Mouse (Mus musculus) midbrain, embryonic 10.5 days (tissue): ENCODE measurements at regions not wholly inside any gene's neighbourhood (a gene's known extent, or its start where the extent isn't known, plus 50 kb on each side); places are given as distances from the start of the nearest gene placed in this dataset.

Source experiments
- DNase-seq: peaks from one replicate; pipeline ENCODE4 v3.0.0-alpha.2; 2017; ENCODE audit warnings: low spot score
- H3K27ac ChIP-seq: fragments of 300-500 bp; sonication (generic); replicated peaks from 2 replicates; pipeline ENCODE4 v1.5.1; 2016; ENCODE audit warnings: mild to moderate bottlenecking
- H3K27me3 ChIP-seq: fragments of 300-500 bp; sonication (generic); 2 replicates; pipeline ENCODE4 v1.6.1; 2016; ENCODE audit warnings: low read depth, mild to moderate bottlenecking; ENCODE audit not compliant: poor library complexity, severe bottlenecking
- H3K36me3 ChIP-seq: fragments of 300-500 bp; sonication (generic); 2 replicates; pipeline ENCODE4 v1.6.1; 2016; ENCODE audit warnings: mild to moderate bottlenecking, moderate library complexity
- H3K4me1 ChIP-seq: fragments of 300-500 bp; sonication (generic); 2 replicates; pipeline ENCODE4 v1.6.1; 2016
- H3K4me3 ChIP-seq: fragments of 300-500 bp; sonication (generic); 2 replicates; pipeline ENCODE4 v1.5.1; 2016; ENCODE audit warnings: mild to moderate bottlenecking, moderate library complexity
- H3K9me3 ChIP-seq: fragments of 300-500 bp; sonication (generic); replicated peaks from 2 replicates; pipeline ENCODE4 v1.6.1; 2016; ENCODE audit warnings: mild to moderate bottlenecking
- WGBS: fragments of 180-500 bp; shearing (Covaris S2); methylation state at CpG from one replicate; pipeline ENCODE4 v1.1.7; 2016; 5-methylcytosine and 5-hydroxymethylcytosine counted together

DNA sequence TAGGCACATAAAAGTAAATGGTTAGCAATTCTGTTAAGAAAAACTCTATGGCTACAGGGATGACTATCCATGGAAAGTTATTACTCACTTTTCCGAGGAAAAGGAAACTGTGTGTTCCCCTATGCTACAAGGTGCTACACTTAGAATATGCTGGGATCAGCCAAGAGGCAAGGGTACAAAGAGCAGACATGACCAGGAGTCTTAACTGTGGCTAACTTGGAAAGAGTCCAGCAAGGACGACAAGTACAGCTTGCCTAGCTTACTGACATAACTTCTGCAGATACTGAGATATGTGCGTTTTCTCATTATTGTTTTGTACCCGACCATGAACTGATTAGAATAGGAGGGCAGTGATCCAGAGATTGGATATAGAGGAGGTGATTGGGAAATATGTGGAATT, 296.4 kb downstream of the Gm16223 start:
- Histone ChIP-seq H3K27me3 (no peaks in the 10 kb centered on the region), H3K9me3 (no peaks in the 10 kb centered on the region), H3K27ac (no peak overlapping the region), H3K4me3 (no peak overlapping the region), H3K4me1 (no peaks in the 10 kb centered on the region), H3K36me3 (no peaks in the 10 kb centered on the region)
- no peak for DNase-seq
- 90% methylated on average over 4 of the region's 4 CpGs for WGBS

DNA sequence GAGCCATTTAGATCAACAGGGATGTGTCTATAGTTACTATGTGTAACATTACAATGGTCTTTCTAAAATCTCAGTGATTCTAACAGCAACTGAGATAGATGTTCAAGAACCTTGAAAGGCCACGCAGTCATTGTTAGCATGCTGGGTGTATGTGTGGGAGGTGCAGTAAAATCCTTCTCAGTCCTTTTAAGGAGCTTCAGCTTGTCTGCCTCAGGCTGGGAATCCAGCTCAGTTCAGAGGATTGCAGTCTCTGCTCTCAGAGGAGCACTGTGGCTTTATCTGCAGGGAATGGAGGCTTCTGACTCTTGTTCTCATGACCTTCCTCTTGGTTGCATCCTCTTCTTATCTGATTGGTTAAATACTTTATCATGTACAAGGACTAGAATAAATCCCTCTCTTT, 320.2 kb downstream of the Gm16223 start:
- H3K27me3 ChIP-seq, result no peaks in the 10 kb centered on the region
- WGBS, result 77% methylated on average over 1 of the region's 1 CpGs

GRCm38 (mm10) chr5:42396695-42397094, 328.9 kb downstream of the Gm16223 start:
- Histone ChIP-seq H3K27ac (no peak overlapping the region), H3K9me3 (no peaks in the 10 kb centered on the region), H3K4me1 (no peaks in the 10 kb centered on the region), H3K36me3 (no peaks in the 10 kb centered on the region), H3K27me3 (no peaks in the 10 kb centered on the region), H3K4me3 (no peak overlapping the region)
- DNase-seq, result no peak

More for the DNA sequence above, 320.2 kb downstream of the Gm16223 start:
- no peak for DNase-seq
- Histone ChIP-seq H3K36me3 (no peaks in the 10 kb centered on the region), H3K4me3 (no peak overlapping the region), H3K27ac (no peak overlapping the region), H3K9me3 (no peaks in the 10 kb centered on the region), H3K4me1 (no peaks in the 10 kb centered on the region)

GRCm38 (mm10) chr5:42409981-42410380, 342.2 kb downstream of the Gm16223 start:
- H3K4me3 ChIP-seq, result no peak overlapping the region
- no peak for DNase-seq
- H3K27me3 ChIP-seq, result no peaks in the 10 kb centered on the region
- no peaks in the 10 kb centered on the region for H3K9me3 ChIP-seq
- H3K27ac ChIP-seq, result no peak overlapping the region
- H3K36me3 ChIP-seq, result no peaks in the 10 kb centered on the region
- no peaks in the 10 kb centered on the region for H3K4me1 ChIP-seq

- Histone ChIP-seq H3K4me3 (no peak overlapping the region), H3K27ac (no peak overlapping the region), H3K27me3 (no peaks in the 10 kb centered on the region), H3K36me3 (no peaks in the 10 kb centered on the region), H3K9me3 (no peaks in the 10 kb centered on the region), H3K4me1 (no peaks in the 10 kb centered on the region)
- no peak for DNase-seq
- WGBS, result 40% methylated on average over 1 of the region's 1 CpGs
Measured at GRCm38 (mm10) chr5:42412296-42412695, 344.5 kb downstream of the Gm16223 start.

DNA sequence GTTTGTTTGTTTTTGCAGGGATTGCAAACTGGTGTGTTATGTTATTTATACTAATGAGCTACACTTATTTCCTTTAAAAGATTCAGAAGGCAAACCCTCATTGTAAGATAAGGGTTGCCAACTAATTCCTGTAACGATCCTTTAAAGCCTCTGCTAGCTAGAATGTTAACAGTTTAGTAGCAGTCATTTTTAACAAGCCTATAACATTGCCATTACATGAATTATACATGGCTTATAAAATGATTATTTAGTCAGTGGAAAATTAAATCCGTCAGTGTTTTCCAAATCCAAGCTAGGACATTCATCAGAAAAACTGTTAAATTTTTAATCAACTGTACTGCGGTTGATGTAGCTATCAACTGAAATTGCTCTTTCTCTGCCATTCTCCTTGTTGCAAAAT, 358.1 kb downstream of the Gm16223 start:
- no peaks in the 10 kb centered on the region for H3K27me3 ChIP-seq
- H3K9me3 ChIP-seq, result no peaks in the 10 kb centered on the region
- 85% methylated on average over 3 of the region's 3 CpGs for WGBS
- H3K4me3 ChIP-seq, result no peak overlapping the region
- no peak for DNase-seq
- no peaks in the 10 kb centered on the region for H3K36me3 ChIP-seq
- no peaks in the 10 kb centered on the region for H3K4me1 ChIP-seq
- H3K27ac ChIP-seq, result no peak overlapping the region

GRCm38 (mm10) chr5:42433147-42433546, 365.4 kb downstream of the Gm16223 start:
- H3K4me1 ChIP-seq, result no peaks in the 10 kb centered on the region
- no peaks in the 10 kb centered on the region for H3K36me3 ChIP-seq
- H3K27me3 ChIP-seq, result no peaks in the 10 kb centered on the region
- 91% methylated on average over 3 of the region's 3 CpGs for WGBS
- DNase-seq, result no peak
- H3K27ac ChIP-seq, result no peak overlapping the region
- H3K9me3 ChIP-seq, result no peaks in the 10 kb centered on the region
- no peak overlapping the region for H3K4me3 ChIP-seq

DNA sequence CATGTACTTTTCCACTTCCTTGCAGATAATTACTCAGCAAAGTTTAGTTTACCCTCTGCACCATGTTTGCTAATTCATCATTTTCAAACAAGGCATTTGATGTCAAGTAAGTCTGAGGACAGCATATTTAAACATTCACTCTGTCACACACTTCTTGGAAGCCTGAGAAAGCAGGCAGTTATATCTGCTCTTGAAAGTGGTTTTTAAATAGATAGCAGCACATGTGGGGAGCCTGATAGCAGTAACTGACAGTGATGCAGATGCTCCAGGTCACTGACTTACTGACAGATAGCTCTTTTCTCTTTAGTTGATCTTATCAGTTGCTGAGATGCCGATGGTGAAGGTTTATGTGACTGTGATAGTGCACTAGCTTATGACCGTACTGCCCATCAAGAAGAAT, 380.9 kb downstream of the Gm16223 start:
- no peak overlapping the region for H3K4me3 ChIP-seq
- no peak for DNase-seq
- no peaks in the 10 kb centered on the region for H3K4me1 ChIP-seq
- no peak overlapping the region for H3K27ac ChIP-seq
- no peaks in the 10 kb centered on the region for H3K9me3 ChIP-seq
- H3K27me3 ChIP-seq, result no peaks in the 10 kb centered on the region
- 92% methylated on average over 2 of the region's 2 CpGs for WGBS
- no peaks in the 10 kb centered on the region for H3K36me3 ChIP-seq

DNA sequence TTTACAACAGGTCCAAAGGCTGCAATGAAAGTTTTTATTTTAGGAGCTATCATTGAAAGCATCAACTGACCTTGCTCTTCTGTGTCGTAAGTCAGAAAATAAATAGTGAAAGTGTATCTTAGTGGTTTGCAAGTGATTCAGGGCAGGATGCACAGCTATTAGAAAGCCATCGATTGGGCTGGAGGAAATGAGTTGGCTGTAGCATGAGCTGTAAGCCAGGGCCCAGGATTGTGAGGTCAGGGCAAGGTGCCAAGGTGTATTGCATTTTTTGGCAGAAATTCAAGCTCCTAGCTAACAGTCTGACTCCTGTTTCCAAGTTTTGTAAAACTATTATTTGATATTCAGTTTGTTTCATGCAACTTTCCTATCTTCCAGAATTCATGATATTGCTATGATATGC, 381.8 kb downstream of the Gm16223 start:
- H3K4me1 ChIP-seq, result no peaks in the 10 kb centered on the region
- H3K27ac ChIP-seq, result no peak overlapping the region
- 87% methylated on average over 2 of the region's 2 CpGs for WGBS

GRCm38 (mm10) chr5:42453707-42454106, 385.9 kb downstream of the Gm16223 start:
- no peaks in the 10 kb centered on the region for H3K27me3 ChIP-seq
- no peaks in the 10 kb centered on the region for H3K4me1 ChIP-seq
- DNase-seq, result no peak
- 81% methylated on average over 3 of the region's 3 CpGs for WGBS
- no peak overlapping the region for H3K4me3 ChIP-seq
- H3K36me3 ChIP-seq, result no peaks in the 10 kb centered on the region
- no peak overlapping the region for H3K27ac ChIP-seq
- H3K9me3 ChIP-seq, result no peaks in the 10 kb centered on the region

More for the DNA sequence above, 381.8 kb downstream of the Gm16223 start:
- Histone ChIP-seq H3K27me3 (no peaks in the 10 kb centered on the region), H3K4me3 (no peak overlapping the region), H3K36me3 (no peaks in the 10 kb centered on the region), H3K9me3 (no peaks in the 10 kb centered on the region)
- DNase-seq, result no peak

DNA sequence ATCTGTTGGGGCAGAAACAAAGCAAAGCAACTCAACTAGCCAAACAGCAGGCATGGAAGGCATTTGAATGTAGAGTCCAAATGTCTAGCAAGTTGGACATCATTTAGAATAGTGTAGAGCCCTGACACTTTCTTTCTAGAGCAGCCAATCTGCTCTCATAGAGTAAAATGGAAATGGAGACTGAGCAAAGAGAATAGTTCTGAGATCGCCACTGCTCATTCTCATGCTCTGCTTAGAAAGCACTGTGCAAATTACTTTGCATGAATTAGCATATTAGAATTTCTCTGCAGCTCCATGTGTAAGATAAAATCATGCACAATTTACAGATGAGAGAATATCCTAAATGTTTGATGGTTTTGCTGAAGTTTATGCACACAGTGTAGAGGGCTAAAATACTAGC, 393.4 kb downstream of the Gm16223 start:
- no peaks in the 10 kb centered on the region for H3K4me1 ChIP-seq
- H3K27me3 ChIP-seq, result no peaks in the 10 kb centered on the region
- no peaks in the 10 kb centered on the region for H3K36me3 ChIP-seq
- no peaks in the 10 kb centered on the region for H3K9me3 ChIP-seq
- H3K4me3 ChIP-seq, result no peak overlapping the region
- WGBS, result 98% methylated on average over 1 of the region's 1 CpGs
- no peak overlapping the region for H3K27ac ChIP-seq
- DNase-seq, result no peak

DNA sequence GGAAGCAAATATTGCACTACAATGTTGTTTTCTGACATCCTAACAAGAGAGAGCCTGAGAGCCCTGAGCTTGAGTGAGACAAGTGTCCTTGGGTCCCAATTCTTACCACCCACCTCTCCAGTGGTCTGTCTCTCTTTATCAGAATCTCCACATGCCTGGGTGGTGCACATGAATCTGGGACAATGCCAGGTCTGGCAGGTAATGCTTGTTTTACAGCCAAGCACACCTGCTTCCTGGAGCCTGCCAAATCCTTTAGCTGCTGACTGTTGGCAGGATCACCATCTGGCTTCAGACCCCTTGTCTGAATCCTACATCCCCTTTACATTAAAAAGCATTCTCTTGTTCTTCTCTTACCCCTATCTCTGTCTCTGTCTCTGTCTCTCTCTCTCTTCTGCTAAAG, 397.1 kb downstream of the Gm16223 start:
- Histone ChIP-seq H3K4me3 (no peak overlapping the region), H3K27ac (no peak overlapping the region), H3K4me1 (no peaks in the 10 kb centered on the region), H3K27me3 (no peaks in the 10 kb centered on the region), H3K36me3 (no peaks in the 10 kb centered on the region), H3K9me3 (no peaks in the 10 kb centered on the region)
- DNase-seq, result no peak

DNA sequence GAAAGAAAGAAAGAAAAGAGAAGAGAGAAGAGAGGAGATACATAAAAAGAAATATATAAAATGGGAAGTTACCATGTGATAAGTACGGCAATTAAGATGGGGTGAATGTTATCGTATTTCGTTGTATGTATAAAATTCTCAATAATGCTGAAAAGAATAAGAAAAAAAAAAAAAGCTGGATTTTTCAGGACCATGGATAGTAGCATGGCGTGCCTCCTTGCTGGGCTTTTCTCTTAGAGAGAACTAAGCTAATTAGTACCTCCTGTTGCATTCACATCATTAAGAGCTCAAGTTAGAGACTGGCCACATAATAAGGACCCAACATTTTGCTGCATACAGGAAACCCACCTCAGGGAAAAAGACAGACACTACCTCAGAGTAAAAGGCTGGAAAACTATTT, 405.7 kb downstream of the Gm16223 start:
- Histone ChIP-seq H3K9me3 (no peaks in the 10 kb centered on the region), H3K27me3 (no peaks in the 10 kb centered on the region), H3K4me1 (no peaks in the 10 kb centered on the region), H3K4me3 (no peak overlapping the region), H3K36me3 (no peaks in the 10 kb centered on the region), H3K27ac (no peak overlapping the region)
- no peak for DNase-seq
- WGBS, result 83% methylated on average over 4 of the region's 4 CpGs

GRCm38 (mm10) chr5:42502124-42502801, 434.5 kb downstream of the Gm16223 start:
- Histone ChIP-seq H3K27ac (peak overlapping the region; percentile 42; the same call in 1 of the 2 replicates), H3K4me3 (no peak overlapping the region), H3K4me1 (peaks cover 10% of the 10 kb centered on the region), H3K27me3 (no peaks in the 10 kb centered on the region), H3K9me3 (no peaks in the 10 kb centered on the region), H3K36me3 (no peaks in the 10 kb centered on the region)
- peak; percentile 56 for DNase-seq
- 62% methylated on average over 11 of the region's 11 CpGs for WGBS
